Mouse (Mus musculus) hindbrain, embryonic 13.5 days (tissue): Measurements from ENCODE around the gene Uchl5. TPM values are rescaled to one million over a fixed set of nuclear protein-coding genes. Genes with fewer than 3 reads are reported as not detected.

ENCODE experiments used
- polyA plus RNA-seq: library from polyadenylated mRNA; unstranded; fragments of >200 nt; fragmentation: Nextera tagmentation; extraction: Ambion mirVana; gene quantifications from 2 replicates; pipeline ENCODE4 v1.2.1, GENCODE M21; 2015

The Uchl5 gene
- polyA plus RNA-seq, 1 experiment from 2014 or later = 65.9 TPM

Other genes with a start within 250 kb of the Uchl5 start
- 4.8 and 5.3 TPM in 2 replicates for gene B3galt2, start 136.6 kb upstream of the Uchl5 start, polyA plus RNA-seq
- 20.4 and 25.6 TPM in 2 replicates for gene Cdc73, start 74.4 kb upstream of the Uchl5 start, polyA plus RNA-seq
- gene Glrx2, start 60.9 kb upstream of the Uchl5 start, polyA plus RNA-seq = 139 and 157 TPM in 2 replicates
- gene Trove2, start 204 bp upstream of the Uchl5 start, polyA plus RNA-seq = 39.9 and 40.6 TPM in 2 replicates
- gene Rgs2, start 226.9 kb downstream of the Uchl5 start, polyA plus RNA-seq = 132 and 135 TPM in 2 replicates